Mouse (Mus musculus): ENCODE data around the gene Tcf19. TPM values are rescaled to one million over a fixed set of nuclear protein-coding genes. Genes with fewer than 3 reads are reported as not detected.
A peak's percentile ranks its signal among the peaks of the same experiment; 100 is the strongest.

Tcf19 gene
- polyA plus RNA-seq, 1 experiment = 8.1 TPM

- Histone ChIP-seq H3K36me3 (ENCODE audit: control insufficient read depth, insufficient read depth, low read length) (no peaks in the 10 kb centered on the region), H3K27ac (ENCODE audit: insufficient read depth, low read depth, low read length) (no peak overlapping the region), H3K27me3 (ENCODE audit: control insufficient read depth, insufficient read depth, low read length) (no peaks in the 10 kb centered on the region), H3K4me1 (ENCODE audit: control insufficient read depth, insufficient read depth, insufficient read length, low read length) (0 out of 2 replicates have a peak, but pooled peaks cover 2% of the 10 kb centered on the region), H3K4me3 (ENCODE audit: low read depth, low read length) (no peak overlapping the region)
- 30% methylated on average over 6 of the region's 6 CpGs for WGBS
- TF ChIP-seq POLR2A (IDR thresholded peaks at IDR 0.05; ENCODE audit: low read depth, low read length) (no peak), CTCF (IDR thresholded peaks at IDR 0.05; ENCODE audit: extremely low read depth, insufficient read length, insufficient replicate concordance, low read depth, low read length) (peak; percentile 90; the same call in 1 of the 2 replicates)
These were observed 28.1 kb upstream of the Tcf19 start for GRCm38 (mm10) chr17:35544680-35545079.

- Histone ChIP-seq H3K27ac (ENCODE audit: insufficient read depth, low read depth, low read length) (no peak overlapping the region), H3K36me3 (ENCODE audit: control insufficient read depth, insufficient read depth, low read length) (no peaks in the 10 kb centered on the region), H3K4me1 (ENCODE audit: control insufficient read depth, insufficient read depth, insufficient read length, low read length) (0 out of 2 replicates have a peak, but pooled peaks cover 2% of the 10 kb centered on the region), H3K27me3 (ENCODE audit: control insufficient read depth, insufficient read depth, low read length) (no peaks in the 10 kb centered on the region), H3K4me3 (ENCODE audit: low read depth, low read length) (no peak overlapping the region)
- 64% methylated on average over 6 of the region's 6 CpGs for WGBS
- TF ChIP-seq POLR2A (IDR thresholded peaks at IDR 0.05; ENCODE audit: low read depth, low read length) = no peak
- TF ChIP-seq CTCF (IDR thresholded peaks at IDR 0.05; ENCODE audit: extremely low read depth, insufficient read length, insufficient replicate concordance, low read depth, low read length) = no peak
These were observed 27.4 kb upstream of the Tcf19 start for GRCm38 (mm10) chr17:35544001-35544400.

GRCm38 (mm10) chr17:35543412-35543861 lies 26.8 kb upstream of the Tcf19 start:
- TF ChIP-seq CTCF (IDR thresholded peaks at IDR 0.05; ENCODE audit: extremely low read depth, insufficient read length, insufficient replicate concordance, low read depth, low read length) = no peak
- TF ChIP-seq POLR2A (IDR thresholded peaks at IDR 0.05; ENCODE audit: low read depth, low read length) = no peak
- Histone ChIP-seq H3K27me3 (ENCODE audit: control insufficient read depth, insufficient read depth, low read length) (no peaks in the 10 kb centered on the region), H3K27ac (ENCODE audit: insufficient read depth, low read depth, low read length) (no peak overlapping the region), H3K36me3 (ENCODE audit: control insufficient read depth, insufficient read depth, low read length) (no peaks in the 10 kb centered on the region), H3K4me3 (ENCODE audit: low read depth, low read length) (no peak overlapping the region), H3K4me1 (ENCODE audit: control insufficient read depth, insufficient read depth, insufficient read length, low read length) (0 out of 2 replicates have a peak, but pooled peaks cover 2% of the 10 kb centered on the region)
- WGBS = 49% methylated on average over 14 of the region's 14 CpGs

- TF ChIP-seq CTCF (IDR thresholded peaks at IDR 0.05; ENCODE audit: extremely low read depth, insufficient read length, insufficient replicate concordance, low read depth, low read length) (no peak), POLR2A (IDR thresholded peaks at IDR 0.05; ENCODE audit: low read depth, low read length) (no peak)
- H3K4me3 ChIP-seq (ENCODE audit: low read depth, low read length) = no peak overlapping the region
- WGBS = 59% methylated on average over 15 of the region's 15 CpGs
These were observed 26.3 kb upstream of the Tcf19 start for GRCm38 (mm10) chr17:35542761-35543411.

GRCm38 (mm10) chr17:35539540-35539939 lies 22.9 kb upstream of the Tcf19 start:
- H3K27me3 ChIP-seq (ENCODE audit: control insufficient read depth, insufficient read depth, low read length) = no peaks in the 10 kb centered on the region
- H3K4me1 ChIP-seq (ENCODE audit: control insufficient read depth, insufficient read depth, insufficient read length, low read length) = 0 out of 2 replicates have a peak, but pooled peaks cover 4% of the 10 kb centered on the region
- WGBS = 63% methylated on average over 10 of the region's 10 CpGs
- H3K36me3 ChIP-seq (ENCODE audit: control insufficient read depth, insufficient read depth, low read length) = no peaks in the 10 kb centered on the region
- H3K4me3 ChIP-seq (ENCODE audit: low read depth, low read length) = no peak overlapping the region
- no peak overlapping the region for H3K27ac ChIP-seq (ENCODE audit: insufficient read depth, low read depth, low read length)
- no peak for TF ChIP-seq POLR2A (IDR thresholded peaks at IDR 0.05; ENCODE audit: low read depth, low read length)
- no peak for TF ChIP-seq CTCF (IDR thresholded peaks at IDR 0.05; ENCODE audit: extremely low read depth, insufficient read length, insufficient replicate concordance, low read depth, low read length)

More at GRCm38 (mm10) chr17:35542761-35543411, 26.3 kb upstream of the Tcf19 start:
- H3K27me3 ChIP-seq (ENCODE audit: control insufficient read depth, insufficient read depth, low read length) = no peaks in the 10 kb centered on the region
- H3K27ac ChIP-seq (ENCODE audit: insufficient read depth, low read depth, low read length) = no peak overlapping the region
- H3K36me3 ChIP-seq (ENCODE audit: control insufficient read depth, insufficient read depth, low read length) = no peaks in the 10 kb centered on the region
- H3K4me1 ChIP-seq (ENCODE audit: control insufficient read depth, insufficient read depth, insufficient read length, low read length) = 0 out of 2 replicates have a peak, but pooled peaks cover 4% of the 10 kb centered on the region

- 62% methylated on average over 1 of the region's 1 CpGs for WGBS
- no peak overlapping the region for H3K4me3 ChIP-seq (ENCODE audit: low read depth, low read length)
- H3K4me1 ChIP-seq (ENCODE audit: control insufficient read depth, insufficient read depth, insufficient read length, low read length) = 0 out of 2 replicates have a peak, but pooled peaks cover 4% of the 10 kb centered on the region
- no peak overlapping the region for H3K27ac ChIP-seq (ENCODE audit: insufficient read depth, low read depth, low read length)
- no peaks in the 10 kb centered on the region for H3K27me3 ChIP-seq (ENCODE audit: control insufficient read depth, insufficient read depth, low read length)
- no peak for TF ChIP-seq POLR2A (IDR thresholded peaks at IDR 0.05; ENCODE audit: low read depth, low read length)
- TF ChIP-seq CTCF (IDR thresholded peaks at IDR 0.05; ENCODE audit: extremely low read depth, insufficient read length, insufficient replicate concordance, low read depth, low read length) = no peak
- H3K36me3 ChIP-seq (ENCODE audit: control insufficient read depth, insufficient read depth, low read length) = no peaks in the 10 kb centered on the region
These were observed 21.9 kb upstream of the Tcf19 start for GRCm38 (mm10) chr17:35538476-35538875.

GRCm38 (mm10) chr17:35537421-35537820 lies 20.8 kb upstream of the Tcf19 start:
- WGBS = 43% methylated on average over 4 of the region's 4 CpGs
- Histone ChIP-seq H3K4me3 (ENCODE audit: low read depth, low read length) (no peak overlapping the region), H3K27me3 (ENCODE audit: control insufficient read depth, insufficient read depth, low read length) (no peaks in the 10 kb centered on the region), H3K36me3 (ENCODE audit: control insufficient read depth, insufficient read depth, low read length) (no peaks in the 10 kb centered on the region), H3K4me1 (ENCODE audit: control insufficient read depth, insufficient read depth, insufficient read length, low read length) (0 out of 2 replicates have a peak, but pooled peaks cover 2% of the 10 kb centered on the region), H3K27ac (ENCODE audit: insufficient read depth, low read depth, low read length) (no peak overlapping the region)
- TF ChIP-seq POLR2A (IDR thresholded peaks at IDR 0.05; ENCODE audit: low read depth, low read length) = no peak
- TF ChIP-seq CTCF (IDR thresholded peaks at IDR 0.05; ENCODE audit: extremely low read depth, insufficient read length, insufficient replicate concordance, low read depth, low read length) = no peak

All from small intestine, adult 2 months (tissue).